Mouse (Mus musculus) forebrain, embryonic 10.5 days (tissue): ENCODE data around the gene Ldhd. TPM values are rescaled to one million over a fixed set of nuclear protein-coding genes. Genes with fewer than 3 reads are reported as not detected.

Experiments used
- DNase-seq: peaks from one replicate; pipeline ENCODE4 v3.0.0-alpha.2; 2017; ENCODE audit warnings: low spot score; ENCODE audit errors: extremely low spot score
- H3K27ac ChIP-seq: fragments of 300-500 bp; sonication (generic); 2 replicates; pipeline ENCODE4 v1.5.1; 2016; ENCODE audit warnings: mild to moderate bottlenecking
- H3K27me3 ChIP-seq: fragments of 300-500 bp; sonication (generic); 2 replicates; pipeline ENCODE4 v1.6.1; 2016; ENCODE audit warnings: mild to moderate bottlenecking; ENCODE audit not compliant: poor library complexity, severe bottlenecking
- H3K36me3 ChIP-seq: fragments of 300-500 bp; sonication (generic); replicated peaks from 2 replicates; pipeline ENCODE4 v1.6.1; 2016; ENCODE audit warnings: mild to moderate bottlenecking, moderate library complexity
- H3K4me1 ChIP-seq: fragments of 300-500 bp; sonication (generic); 2 replicates; pipeline ENCODE4 v1.6.1; 2016
- H3K4me3 ChIP-seq: fragments of 300-500 bp; sonication (generic); 2 replicates; pipeline ENCODE4 v1.5.1; 2016; ENCODE audit warnings: mild to moderate bottlenecking, moderate library complexity
- H3K9me3 ChIP-seq: fragments of 300-500 bp; sonication (generic); 2 replicates; pipeline ENCODE4 v1.6.1; 2016; ENCODE audit warnings: mild to moderate bottlenecking, moderate library complexity
- WGBS: fragments of 180-500 bp; shearing (Covaris S2); methylation state at CpG from one replicate; pipeline ENCODE4 v1.1.7; 2016; 5-methylcytosine and 5-hydroxymethylcytosine counted together
- polyA plus RNA-seq: library from polyadenylated mRNA; unstranded; fragments of >200 nt; fragmentation: Nextera tagmentation; extraction: Ambion mirVana; gene quantifications from 2 replicates; pipeline ENCODE4 v1.2.1, GENCODE M21; 2016

Gene Ldhd
- polyA plus RNA-seq, 1 experiment from 2014 or later, result not detected

DNA sequence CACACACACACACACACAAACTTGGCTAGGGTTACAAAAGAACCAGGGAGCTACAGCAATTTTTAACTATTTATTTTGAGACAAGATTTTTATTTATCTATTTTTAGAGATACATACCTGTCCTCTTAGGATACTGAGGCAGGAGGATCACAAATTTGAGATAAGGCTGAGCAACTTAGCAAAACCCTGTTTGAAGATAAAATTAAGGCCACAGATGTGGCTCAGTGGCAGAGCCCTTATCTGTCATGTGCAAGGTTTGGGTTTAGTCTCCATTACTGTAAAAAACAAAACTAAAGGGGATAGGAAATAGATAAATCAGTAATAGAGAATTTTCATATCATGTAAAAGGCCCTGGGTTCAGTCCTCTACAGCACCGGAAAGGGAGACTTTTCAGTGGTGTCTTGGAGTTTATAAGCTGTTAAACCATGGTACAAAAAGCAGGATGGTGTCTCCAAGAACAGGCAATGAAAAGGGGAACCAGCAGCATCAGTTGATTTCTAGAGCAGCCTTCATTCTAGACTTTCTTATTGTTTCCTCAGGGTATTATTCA lies 42.6 kb downstream of the Ldhd start:
- peaks cover 4% of the 10 kb centered on the region; the same call in 1 of the 2 replicates for H3K9me3 ChIP-seq
- 94% methylated on average over 1 of the region's 1 CpGs for WGBS
- H3K4me3 ChIP-seq, result no peak overlapping the region

DNA sequence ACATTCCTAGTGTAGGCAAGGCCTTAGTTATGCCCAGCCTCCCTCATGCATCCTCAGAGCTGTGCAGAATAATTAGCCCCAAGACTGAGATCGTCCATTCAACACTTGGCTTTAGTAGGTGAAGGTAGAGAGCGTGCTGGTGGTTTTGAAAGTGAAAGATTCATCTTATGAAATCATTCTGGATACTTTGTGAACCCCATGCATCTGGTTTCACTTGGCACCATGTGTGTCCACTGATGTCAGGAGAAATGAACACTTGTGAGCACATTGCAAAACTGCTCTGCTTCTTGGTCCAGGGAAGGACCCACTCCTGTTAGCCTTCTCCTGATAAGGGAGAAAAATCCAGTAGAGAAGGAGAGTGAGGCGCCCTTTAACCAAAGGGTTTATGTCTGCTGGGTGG lies 45.2 kb downstream of the Ldhd start:
- H3K9me3 ChIP-seq, result peaks cover 4% of the 10 kb centered on the region; the same call in 1 of the 2 replicates
- no peaks in the 10 kb centered on the region for H3K4me1 ChIP-seq
- WGBS, result 94% methylated on average over 3 of the region's 3 CpGs

More for the DNA sequence above, 42.6 kb downstream of the Ldhd start:
- no peak for DNase-seq
- Histone ChIP-seq H3K36me3 (peaks cover 30% of the 10 kb centered on the region), H3K4me1 (peaks cover 6% of the 10 kb centered on the region), H3K27me3 (no peaks in the 10 kb centered on the region), H3K27ac (no peak overlapping the region)

GRCm38 (mm10) chr8:111582386-111582785 lies 47.8 kb downstream of the Ldhd start:
- Histone ChIP-seq H3K27me3 (no peaks in the 10 kb centered on the region), H3K27ac (no peak overlapping the region), H3K9me3 (peaks cover 4% of the 10 kb centered on the region; the same call in 1 of the 2 replicates), H3K4me3 (no peak overlapping the region), H3K4me1 (no peaks in the 10 kb centered on the region), H3K36me3 (peaks cover 52% of the 10 kb centered on the region)
- no peak for DNase-seq
- WGBS, result 94% methylated on average over 3 of the region's 3 CpGs

More for the DNA sequence above, 45.2 kb downstream of the Ldhd start:
- Histone ChIP-seq H3K4me3 (no peak overlapping the region), H3K36me3 (peaks cover 31% of the 10 kb centered on the region), H3K27ac (no peak overlapping the region), H3K27me3 (no peaks in the 10 kb centered on the region)
- no peak for DNase-seq

GRCm38 (mm10) chr8:111580306-111580705 lies 49.9 kb downstream of the Ldhd start:
- WGBS, result 96% methylated on average over 3 of the region's 3 CpGs
- Histone ChIP-seq H3K9me3 (peaks cover 4% of the 10 kb centered on the region; the same call in 1 of the 2 replicates), H3K4me1 (no peaks in the 10 kb centered on the region), H3K4me3 (no peak overlapping the region), H3K36me3 (peaks cover 69% of the 10 kb centered on the region), H3K27me3 (no peaks in the 10 kb centered on the region), H3K27ac (no peak overlapping the region)
- DNase-seq, result no peak

DNA sequence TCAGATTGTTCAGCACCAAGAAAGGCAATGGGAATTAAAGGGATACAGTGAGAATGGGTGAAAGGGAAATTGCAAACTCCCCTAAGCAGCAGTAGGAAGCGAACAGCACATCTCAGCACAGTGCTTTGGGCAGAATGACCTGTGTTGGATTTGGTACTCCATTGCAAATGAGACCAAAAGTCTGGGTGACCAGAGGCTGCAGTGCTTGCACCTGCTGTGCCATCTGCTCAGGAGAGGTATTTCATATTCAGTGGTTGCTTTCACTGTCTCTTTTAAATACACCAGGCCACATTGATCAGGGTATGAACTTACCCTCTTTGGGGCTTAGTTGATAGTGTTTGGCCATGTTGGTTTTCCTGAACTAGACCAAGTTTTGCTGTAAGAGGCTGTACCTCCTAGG lies 50.9 kb downstream of the Ldhd start:
- Histone ChIP-seq H3K27me3 (no peaks in the 10 kb centered on the region), H3K27ac (no peak overlapping the region), H3K36me3 (peaks cover 76% of the 10 kb centered on the region), H3K9me3 (peaks cover 4% of the 10 kb centered on the region; the same call in 1 of the 2 replicates), H3K4me1 (no peaks in the 10 kb centered on the region), H3K4me3 (no peak overlapping the region)
- WGBS, result 89% methylated on average over 1 of the region's 1 CpGs
- no peak for DNase-seq

DNA sequence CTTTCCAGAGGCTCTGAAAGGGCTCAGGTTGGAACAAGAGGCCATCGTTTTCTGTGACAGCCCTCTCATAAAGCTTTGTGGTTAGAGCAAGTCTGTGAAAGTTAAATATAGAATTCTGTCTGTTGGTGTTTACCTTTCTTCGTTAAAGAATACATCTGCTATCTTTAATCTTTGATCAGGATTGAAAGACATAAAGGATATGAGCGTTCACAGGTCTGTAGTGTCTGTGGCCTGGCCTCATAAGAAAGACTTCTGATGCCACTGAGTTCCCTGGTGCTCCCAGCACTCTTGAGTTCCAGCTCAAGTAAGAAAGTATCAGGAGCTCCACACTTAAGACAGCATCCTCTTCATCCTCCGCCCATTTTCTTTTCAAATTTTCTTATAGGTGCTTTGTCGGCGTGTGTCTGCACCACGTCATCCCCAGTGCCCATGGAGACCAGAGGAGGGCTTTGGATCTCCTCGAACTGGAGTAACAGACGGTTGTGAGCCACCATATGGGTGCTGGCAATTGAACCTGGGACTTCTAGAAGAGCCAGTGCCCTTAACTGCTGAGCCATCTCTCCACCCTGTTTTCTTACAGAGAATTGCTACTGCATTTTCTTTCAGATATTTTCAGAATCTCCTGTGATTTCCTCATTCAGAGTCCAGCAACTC lies 52.2 kb downstream of the Ldhd start:
- Histone ChIP-seq H3K9me3 (no peaks in the 10 kb centered on the region), H3K4me1 (peaks cover 7% of the 10 kb centered on the region), H3K27ac (no peak overlapping the region), H3K36me3 (peaks cover 72% of the 10 kb centered on the region), H3K4me3 (no peak overlapping the region), H3K27me3 (no peaks in the 10 kb centered on the region)
- DNase-seq, result no peak
- 93% methylated on average over 9 of the region's 9 CpGs for WGBS

GRCm38 (mm10) chr8:111576501-111576900 lies 53.7 kb downstream of the Ldhd start:
- DNase-seq, result no peak
- no peaks in the 10 kb centered on the region for H3K27me3 ChIP-seq
- H3K4me1 ChIP-seq, result peaks cover 22% of the 10 kb centered on the region
- H3K36me3 ChIP-seq, result peaks cover 63% of the 10 kb centered on the region
- no peak overlapping the region for H3K27ac ChIP-seq
- no peak overlapping the region for H3K4me3 ChIP-seq
- no peaks in the 10 kb centered on the region for H3K9me3 ChIP-seq

DNA sequence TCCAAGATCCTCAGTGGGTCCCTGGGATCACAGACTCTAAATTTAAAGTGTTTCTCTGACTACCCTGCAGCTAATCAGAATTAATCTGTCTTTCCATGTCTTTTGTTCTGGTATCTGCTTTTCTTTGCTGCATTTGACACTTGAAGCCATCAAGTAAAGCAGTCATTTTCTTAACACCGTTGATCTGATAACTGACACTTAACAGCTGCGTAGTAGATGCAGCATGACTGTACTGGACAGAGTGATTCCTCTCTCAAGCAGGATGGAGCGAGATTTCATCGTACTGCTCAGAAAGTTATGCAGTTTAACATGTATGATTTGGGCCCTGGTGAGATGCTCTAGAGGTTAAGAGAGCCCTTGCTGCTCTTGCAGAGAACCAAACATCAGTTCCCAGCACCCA lies 54.7 kb downstream of the Ldhd start:
- DNase-seq, result no peak
- H3K36me3 ChIP-seq, result peaks cover 57% of the 10 kb centered on the region
- H3K4me1 ChIP-seq, result peaks cover 22% of the 10 kb centered on the region
- no peaks in the 10 kb centered on the region for H3K27me3 ChIP-seq
- 94% methylated on average over 4 of the region's 4 CpGs for WGBS
- H3K27ac ChIP-seq, result no peak overlapping the region
- no peak overlapping the region for H3K4me3 ChIP-seq
- no peaks in the 10 kb centered on the region for H3K9me3 ChIP-seq

GRCm38 (mm10) chr8:111574016-111574415 lies 56.2 kb downstream of the Ldhd start:
- Histone ChIP-seq H3K4me1 (peaks cover 31% of the 10 kb centered on the region), H3K4me3 (no peak overlapping the region), H3K27ac (no peak overlapping the region), H3K27me3 (no peaks in the 10 kb centered on the region), H3K36me3 (peaks cover 52% of the 10 kb centered on the region), H3K9me3 (no peaks in the 10 kb centered on the region)
- DNase-seq, result no peak
- WGBS, result 84% methylated on average over 2 of the region's 2 CpGs

Other genes with a start within 250 kb of the Ldhd start
- not detected in 2 replicates for gene Fa2h, start 236.6 kb downstream of the Ldhd start, polyA plus RNA-seq
- 5.0 and 5.7 TPM in 2 replicates for gene Wdr59, start 108.3 kb downstream of the Ldhd start, polyA plus RNA-seq
- 22.8 and 25.3 TPM in 2 replicates for gene Znrf1, start 94.3 kb downstream of the Ldhd start, polyA plus RNA-seq
- 23.0 and 24.3 TPM in 2 replicates for gene Zfp1, start 13.0 kb upstream of the Ldhd start, polyA plus RNA-seq
- gene Ctrb1, start 60.6 kb upstream of the Ldhd start, polyA plus RNA-seq, result not detected in 2 replicates
- gene Bcar1, start 113.4 kb upstream of the Ldhd start, polyA plus RNA-seq, result 46.6 and 49.9 TPM in 2 replicates
- 234 and 248 TPM in 2 replicates for gene Cfdp1, start 223.9 kb upstream of the Ldhd start, polyA plus RNA-seq
- gene Tmem170, start 246.4 kb upstream of the Ldhd start, polyA plus RNA-seq, result 9.1 and 11.8 TPM in 2 replicates